Mouse (Mus musculus) lung, adult 2 months (tissue): ENCODE results near the gene Mast1.

Experiments
- CTCF ChIP-seq: fragments of 200-500 bp; IDR thresholded peaks from 2 replicates; pipeline ENCODE4 v1.5.1; 2011; ENCODE audit warnings: mild to moderate bottlenecking, low read length, control low read depth; ENCODE audit not compliant: insufficient read depth
- POLR2A ChIP-seq: fragments of 200-500 bp; IDR thresholded peaks from 2 replicates; pipeline ENCODE4 v1.6.1; 2011; ENCODE audit warnings: low read depth, mild to moderate bottlenecking, control low read depth, low read length, borderline replicate concordance; ENCODE audit errors: extremely low read depth

DNA sequence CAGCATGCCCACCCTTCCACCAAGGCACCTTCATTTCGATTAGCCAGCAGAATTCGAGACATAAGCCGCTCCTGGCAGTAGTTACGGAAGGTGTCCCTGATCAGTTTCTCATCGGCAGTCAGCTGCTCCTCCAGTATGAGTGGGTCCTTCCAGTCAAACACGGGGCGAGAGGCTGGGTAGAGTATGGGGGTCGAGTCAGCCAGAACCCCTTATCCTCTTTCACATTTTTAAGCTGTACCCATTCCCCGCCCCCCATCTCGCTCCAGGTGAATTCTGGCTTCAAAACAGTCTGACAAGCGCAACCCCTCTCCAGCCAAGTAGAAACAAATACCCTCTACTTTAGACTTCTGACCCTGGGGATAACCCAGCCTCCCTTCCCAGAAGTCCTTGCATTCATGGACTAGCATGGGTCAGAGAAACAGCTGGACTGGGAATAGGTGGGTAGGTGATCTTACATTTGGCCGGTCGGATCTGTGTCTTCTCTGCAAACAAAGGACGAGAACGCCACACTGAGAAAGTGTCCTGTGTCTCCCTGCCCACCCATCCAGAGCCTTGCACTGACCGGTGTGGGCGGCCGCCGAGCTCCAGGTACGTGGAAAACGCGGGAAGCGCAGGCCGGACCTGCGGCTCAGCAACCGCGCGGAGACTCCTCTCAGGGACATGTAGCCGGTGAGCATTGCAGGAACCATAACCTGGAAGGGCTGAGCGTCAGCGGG is 44.0 kb downstream of the Mast1 start:
- TF ChIP-seq POLR2A (no peak), CTCF (no peak)
